Mouse (Mus musculus) liver, postnatal 0 days (tissue): ENCODE measurements around the gene Ptprs.

ENCODE experiments used
- CTCF ChIP-seq: sonication (generic); IDR thresholded peaks from 2 replicates; pipeline ENCODE4 v1.5.1; 2016; ENCODE audit warnings: antibody characterized with exemption, low read depth
- EP300 ChIP-seq: IDR thresholded peaks from 2 replicates; pipeline ENCODE4 v1.6.1; 2016; ENCODE audit warnings: antibody characterized with exemption, low read depth, mild to moderate bottlenecking

DNA sequence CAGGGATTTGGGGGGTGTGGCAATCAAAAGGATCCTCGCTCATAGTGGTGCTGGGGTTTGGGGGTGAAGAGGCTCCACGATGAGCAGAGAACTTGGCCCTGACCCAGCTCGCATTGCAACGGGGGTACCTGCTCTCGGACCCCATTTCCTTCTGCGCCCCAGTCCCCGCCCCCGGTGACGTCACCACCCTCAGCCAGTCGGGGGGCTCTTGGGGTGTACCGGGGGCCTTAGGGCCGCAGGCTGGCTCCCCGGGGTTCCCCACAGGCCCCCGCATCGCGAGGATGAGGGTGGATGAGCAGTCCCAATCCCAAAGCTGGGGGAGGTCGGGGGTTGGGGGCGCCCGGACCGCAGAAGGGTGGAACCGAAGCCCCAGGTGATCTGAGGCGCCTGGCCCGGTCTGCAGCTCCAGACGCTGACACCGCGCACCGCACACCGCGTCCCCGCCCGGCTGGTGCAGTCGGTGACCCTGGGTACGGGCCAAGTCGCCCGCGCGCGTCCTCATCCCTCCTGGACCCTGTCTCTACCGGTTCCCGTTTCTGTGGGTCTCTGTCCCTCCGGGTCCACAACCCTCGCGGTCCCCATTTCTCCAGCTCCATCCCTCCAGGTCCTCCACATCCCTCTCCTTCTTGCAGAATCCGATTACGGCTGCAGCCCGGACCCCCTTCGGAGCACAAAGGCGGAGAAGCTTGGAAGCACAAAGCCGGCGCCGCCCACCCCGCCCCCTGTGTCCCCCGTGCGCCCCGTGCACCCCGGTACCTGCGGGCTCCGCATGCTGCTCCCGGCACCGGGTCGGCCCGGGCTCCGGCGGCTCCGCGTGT is 490 bp downstream of the Ptprs start:
- TF ChIP-seq CTCF (no peak), EP300 (no peak)
